Mouse (Mus musculus) frontal cortex, postnatal 25 days (tissue): ENCODE data around the gene Foxred2.

Experiments used
- DNase-seq, 2 experiments: peaks; one replicate each; pipeline ENCODE4 v3.0.0; 2022; ENCODE audit warnings: low spot score in 2 of 2

The Foxred2 gene

DNA sequence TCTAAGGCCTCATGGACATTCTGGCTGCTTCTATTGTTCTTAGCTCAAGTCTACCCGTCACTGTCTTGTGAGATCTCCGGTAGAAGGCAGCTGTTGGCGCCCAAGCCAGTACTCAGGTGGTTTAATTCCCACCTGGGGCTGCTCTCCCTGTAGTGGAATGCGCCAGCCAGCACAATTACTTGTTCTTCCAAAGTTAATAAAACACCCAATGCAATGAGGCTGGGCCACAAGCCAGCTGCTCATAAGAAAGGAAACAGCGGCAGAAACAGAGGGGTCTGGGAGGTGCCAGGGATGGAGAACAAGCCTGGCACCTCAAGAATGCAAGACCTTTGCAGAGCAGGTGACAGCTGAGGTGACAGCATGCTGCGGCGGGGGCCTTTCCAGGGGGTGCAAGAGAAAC, 7.5 kb downstream of the Foxred2 start:
- DNase-seq = no peak

DNA sequence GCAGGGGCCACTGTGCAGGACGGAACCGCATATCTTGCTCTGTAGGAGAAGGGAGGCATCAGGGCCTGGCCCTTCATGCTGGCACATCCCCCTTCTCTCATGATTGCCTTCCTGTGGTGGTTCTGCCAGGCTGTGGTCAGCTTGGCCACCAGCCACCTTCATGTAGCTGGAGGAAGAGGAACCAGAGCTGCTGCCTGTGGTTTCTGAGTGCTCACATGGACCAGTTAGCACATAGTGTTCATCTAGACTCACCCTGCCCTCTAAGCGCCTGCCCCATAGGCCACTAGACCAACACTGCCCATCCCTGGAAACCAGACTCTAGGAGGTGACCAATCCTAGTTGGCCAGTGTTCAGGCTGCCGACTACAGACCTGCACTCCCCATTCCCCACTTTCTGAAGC, 10.8 kb downstream of the Foxred2 start:
- DNase-seq = no peak

DNA sequence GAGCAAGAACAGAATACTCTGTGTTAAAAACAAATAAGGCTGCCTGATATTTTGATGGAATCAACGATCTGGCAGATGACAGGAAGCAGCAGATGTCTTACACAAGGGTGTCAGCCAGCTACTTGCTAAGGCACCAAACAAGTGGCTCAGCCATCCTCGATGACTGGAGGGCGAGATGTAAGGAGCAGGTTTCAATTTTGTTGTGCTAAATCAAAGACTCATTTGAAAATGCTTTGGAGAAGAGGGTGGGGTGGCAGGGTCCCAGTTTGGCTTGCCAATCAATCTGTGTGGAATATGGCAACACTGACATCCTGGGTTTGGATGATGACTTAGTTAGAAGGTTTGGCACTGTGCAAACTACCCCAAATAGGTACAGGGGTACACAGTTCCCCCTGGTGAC, 15.0 kb downstream of the Foxred2 start:
- no peak for DNase-seq

DNA sequence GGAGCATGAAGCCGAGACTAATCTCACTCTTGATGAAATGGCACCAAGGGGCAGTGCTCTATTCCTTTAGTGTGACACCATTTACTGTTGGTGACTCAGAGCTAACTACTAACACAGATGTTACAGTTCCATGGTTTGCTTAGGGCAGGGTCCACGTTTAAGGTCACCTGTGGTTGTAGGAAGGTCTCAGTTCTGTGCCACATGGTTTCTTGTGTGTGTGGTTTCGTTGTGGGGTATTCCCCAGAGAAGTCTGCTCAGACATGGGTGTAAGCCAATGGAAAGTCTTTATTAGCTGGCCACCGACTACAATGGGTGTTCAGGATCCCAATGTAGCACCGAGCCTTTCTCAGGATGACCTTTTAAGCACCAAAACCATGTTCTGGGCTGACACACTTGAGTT, 18.0 kb downstream of the Foxred2 start:
- DNase-seq = no peak

DNA sequence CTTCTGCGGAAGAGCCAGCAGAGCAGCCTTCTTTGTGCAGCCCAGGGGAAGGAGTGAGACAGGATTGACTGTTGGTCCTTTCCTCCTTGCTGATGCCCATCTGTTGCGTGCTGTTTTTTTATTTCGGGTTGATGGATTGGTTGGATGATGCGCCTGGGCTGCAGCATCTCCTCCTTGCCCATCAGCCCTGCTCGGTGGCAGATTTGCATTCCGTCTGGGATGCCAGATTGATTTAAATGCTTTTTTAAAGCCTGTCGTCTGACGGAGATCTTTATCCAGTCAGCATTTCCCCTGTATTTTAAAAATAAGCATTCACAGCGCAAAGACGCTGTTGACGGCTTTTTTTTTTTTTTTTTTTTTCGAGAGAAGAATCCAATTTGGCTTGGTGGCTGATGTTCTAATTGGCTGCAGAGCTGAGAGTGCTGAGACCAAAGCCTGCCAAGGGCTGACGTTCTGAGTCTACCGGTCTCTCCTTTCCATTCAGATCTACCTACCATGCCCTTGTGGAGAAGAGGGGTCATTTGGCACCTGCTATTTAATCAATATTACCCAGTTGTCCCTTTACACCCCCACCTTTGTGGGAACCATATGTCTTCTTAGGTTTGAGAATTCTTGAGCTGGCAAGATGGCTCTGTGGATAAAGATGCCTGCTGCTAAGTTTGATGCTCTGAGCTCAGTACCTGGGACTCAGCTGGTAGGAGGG, 20.7 kb downstream of the Foxred2 start:
- peak in 1 of 2 experiments; percentile 26 for DNase-seq

DNA sequence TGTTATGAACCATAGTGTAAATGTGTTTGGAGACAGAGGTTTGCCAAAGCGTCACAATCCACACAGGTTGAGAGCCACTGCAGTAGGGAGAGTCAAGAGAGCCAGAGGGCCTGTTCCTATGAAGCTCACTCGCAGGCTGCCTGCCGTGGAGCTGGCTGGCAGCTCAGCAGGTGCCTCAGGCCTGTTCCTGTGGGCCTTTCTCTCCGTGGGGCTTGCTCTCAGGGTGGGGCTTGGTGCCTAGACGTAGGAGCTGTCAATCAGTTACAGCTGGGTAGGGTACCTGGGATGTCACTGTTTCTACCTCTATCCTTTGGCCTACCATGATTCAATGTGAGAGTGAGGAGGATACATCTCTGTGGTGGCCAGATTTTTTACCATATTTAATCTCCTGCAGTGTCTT, 21.6 kb downstream of the Foxred2 start:
- no peak for DNase-seq

DNA sequence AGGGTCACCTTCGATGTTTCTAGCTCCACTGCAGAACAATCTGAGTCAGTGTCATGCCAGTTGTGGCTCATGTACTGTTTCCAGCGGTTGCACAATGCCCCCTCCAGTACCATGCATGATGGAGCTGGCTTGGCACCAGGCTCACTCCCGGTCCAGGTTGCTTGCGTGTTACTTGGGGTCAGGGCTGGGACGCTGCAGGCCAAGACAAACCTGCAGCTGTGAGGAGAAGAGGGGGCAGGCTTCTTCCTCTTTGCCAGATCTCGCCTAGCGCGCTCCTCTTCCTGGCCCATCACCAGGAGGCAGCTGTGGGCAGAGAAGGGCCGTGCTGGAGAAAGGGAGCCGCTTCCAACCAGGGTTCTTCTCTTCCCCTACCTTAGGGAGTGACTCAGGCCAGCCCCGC, 22.2 kb downstream of the Foxred2 start:
- DNase-seq = no peak

DNA sequence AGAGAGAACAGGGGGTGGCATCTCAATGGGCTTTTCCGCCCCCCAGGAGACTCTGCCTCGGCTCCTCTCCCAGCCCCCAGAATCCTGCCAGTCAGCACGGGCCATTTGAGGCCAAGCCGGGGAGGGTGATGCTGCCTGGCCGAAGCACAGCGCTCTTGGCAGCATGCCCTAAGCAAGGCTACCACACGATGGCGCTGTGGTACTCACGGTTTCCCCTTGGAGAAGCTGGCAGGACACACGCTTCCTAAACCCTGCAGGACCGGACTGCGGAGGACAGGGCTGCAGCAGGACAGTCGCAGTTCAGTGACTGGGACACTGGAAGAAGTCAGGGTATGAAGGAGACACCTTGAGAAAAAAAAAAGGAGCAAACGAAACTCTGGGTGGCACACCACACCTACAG, 22.8 kb downstream of the Foxred2 start:
- peak; percentile 99 to 100 for DNase-seq

DNA sequence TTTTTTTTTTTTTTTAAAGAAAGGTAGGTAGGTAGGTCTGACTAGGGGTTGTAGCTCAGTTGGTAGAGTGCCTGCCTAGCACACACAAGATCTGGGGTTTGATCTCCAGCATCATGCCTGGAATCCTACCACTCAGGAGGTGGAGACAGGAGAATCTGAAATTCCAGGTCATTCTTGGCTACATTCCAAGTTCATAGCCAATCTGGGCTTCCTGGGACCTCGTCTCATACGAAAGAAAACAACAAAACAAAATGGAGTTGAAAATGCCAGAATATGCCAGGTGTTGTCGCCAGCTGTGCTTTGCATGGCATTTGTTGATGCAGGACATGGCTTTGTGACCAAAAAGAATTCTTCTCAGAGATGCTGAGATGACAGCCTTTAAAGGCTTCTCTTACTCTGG, 23.3 kb downstream of the Foxred2 start:
- DNase-seq = no peak

DNA sequence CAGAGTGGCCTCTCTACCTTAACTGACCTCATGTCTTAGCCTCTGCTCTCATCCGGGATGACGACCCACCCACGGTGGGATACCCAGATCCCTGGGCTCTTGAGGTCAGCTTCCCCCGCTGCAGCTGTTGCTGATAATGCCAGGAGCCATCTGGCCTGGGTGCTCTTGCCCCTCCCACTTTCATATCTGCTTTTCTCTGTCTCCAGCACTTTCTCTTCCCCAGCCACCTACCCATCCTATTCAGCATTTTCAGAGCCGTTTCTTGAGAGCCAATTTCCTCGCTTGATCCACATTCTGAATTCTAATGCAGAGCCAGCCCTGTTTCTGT, 24.9 kb downstream of the Foxred2 start:
- DNase-seq = no peak

DNA sequence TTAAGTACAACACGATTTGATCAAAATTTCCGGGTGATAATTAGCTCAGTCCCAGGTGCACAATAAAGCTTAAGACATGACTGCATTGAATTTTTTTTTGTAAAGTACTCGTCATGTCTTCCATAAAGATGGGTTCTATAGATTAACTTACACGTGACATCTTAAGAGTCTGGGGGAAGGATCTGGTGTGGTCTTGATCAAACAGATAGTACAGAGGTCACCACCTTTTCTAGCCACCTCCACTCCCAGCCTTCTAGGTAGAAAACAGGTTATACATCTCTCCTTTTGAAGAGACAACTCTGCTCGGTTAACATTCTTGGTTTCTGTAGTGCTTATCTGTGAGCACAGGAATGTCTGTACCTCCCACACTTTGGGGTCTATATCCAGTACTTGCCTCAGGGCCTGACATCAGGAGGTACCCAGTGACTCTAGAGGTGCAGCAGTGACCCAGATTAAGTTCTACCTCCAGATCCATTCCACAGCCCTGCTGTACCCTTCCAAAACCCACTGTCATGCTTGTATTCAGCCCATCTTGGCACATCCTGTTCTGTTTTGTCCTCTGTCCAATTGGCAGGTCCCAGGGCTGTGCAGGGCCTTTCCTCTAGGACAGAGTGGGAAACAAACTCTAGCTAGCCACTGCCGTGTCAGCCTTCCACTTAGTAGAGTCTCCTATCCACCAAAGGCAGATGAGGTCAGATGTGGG, 25.4 kb downstream of the Foxred2 start:
- no peak for DNase-seq

DNA sequence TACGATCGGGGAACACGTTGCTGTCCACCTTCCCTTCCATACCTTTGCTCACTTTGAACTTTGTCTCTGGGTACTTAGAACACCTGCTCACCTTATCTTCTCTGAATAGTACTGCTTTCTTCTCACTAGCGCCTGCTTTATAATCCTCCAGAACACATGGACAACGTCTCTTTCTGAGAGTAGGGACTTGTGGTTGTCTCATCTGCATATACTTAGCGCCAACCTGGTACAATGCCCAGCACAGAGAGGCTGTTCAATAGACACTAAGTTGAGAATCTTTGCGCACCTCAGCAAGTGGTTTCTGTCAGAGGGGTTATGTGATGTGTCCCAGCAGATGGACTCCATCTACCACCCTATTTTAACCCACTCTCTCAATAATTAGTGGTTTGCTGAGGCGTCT, 26.7 kb downstream of the Foxred2 start:
- DNase-seq = no peak

DNA sequence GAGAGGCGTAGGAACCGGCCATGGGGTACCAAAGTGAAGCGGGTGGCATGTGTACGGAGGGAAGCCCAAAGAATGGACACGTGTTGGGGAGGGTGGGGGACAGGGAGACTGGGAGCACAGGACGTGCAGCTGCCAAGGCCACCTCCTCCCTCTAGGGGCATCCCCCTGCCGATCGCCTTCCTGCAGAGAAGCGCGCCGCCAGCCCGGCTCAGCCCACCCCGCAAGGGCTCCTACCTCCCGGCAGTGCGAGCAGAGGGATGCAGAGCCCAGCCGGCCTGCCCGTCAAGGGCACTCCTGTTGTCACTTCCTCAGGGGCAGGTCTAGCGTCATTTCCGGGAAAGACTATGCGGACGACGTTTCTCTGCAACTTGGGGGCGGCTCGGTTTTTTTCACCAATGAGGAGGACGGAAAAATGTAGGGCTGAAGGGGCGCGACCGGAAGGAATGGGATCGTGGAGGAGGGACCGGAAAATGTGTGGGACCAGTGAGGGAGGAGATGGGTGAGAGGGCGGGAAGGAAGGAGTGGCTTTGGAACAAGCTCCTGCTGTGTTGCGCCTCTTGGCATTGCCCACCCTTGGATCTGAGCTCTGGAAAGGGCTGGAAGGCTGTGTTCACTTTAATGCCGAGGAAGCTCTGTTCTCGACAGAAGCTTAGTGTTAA, 27.7 kb downstream of the Foxred2 start, which contains the start of gene Txn2:
Gene Txn2 (minus strand): TSS at position 334 of the 659 bp plus-strand sequence.
- peak; percentile 82 to 93 for DNase-seq

DNA sequence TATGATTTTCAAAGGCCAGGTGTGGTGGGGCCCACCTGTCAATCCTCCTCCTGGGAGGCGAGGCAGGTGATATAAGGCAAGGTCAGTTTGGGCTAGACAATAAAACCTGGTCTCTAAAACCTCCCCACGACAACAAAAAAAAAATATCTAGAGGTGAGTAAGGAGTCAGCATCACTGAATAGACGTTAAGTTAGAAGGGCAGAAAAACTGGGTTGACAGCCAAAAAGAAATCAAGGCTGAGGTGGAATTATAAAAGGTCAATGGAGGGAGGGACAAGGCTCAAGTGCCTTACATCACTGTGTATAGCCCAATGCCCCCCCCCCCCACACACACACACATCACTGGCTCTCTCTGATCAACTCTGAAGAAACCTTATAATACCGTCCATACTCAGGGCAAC, 28.4 kb downstream of the Foxred2 start:
- no peak for DNase-seq

DNA sequence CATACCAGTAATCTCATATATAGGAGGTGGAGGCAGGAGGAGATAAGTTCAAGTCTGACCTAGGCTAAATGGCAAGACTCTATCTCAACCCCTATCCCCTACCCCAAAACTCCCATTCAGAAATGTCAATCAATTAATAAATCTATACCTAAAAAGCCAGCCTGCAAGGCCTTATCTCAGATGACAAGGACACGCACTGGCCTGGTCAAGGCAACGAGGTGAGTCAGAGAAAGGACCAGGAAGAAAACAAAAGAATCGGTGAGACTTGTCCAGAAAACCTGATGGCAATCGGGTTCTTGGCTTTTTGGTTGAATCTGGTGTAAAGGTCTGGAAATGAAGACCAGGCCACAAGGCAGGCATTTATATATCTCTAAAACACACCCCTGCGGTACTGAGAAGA, 29.6 kb downstream of the Foxred2 start:
- no peak for DNase-seq

DNA sequence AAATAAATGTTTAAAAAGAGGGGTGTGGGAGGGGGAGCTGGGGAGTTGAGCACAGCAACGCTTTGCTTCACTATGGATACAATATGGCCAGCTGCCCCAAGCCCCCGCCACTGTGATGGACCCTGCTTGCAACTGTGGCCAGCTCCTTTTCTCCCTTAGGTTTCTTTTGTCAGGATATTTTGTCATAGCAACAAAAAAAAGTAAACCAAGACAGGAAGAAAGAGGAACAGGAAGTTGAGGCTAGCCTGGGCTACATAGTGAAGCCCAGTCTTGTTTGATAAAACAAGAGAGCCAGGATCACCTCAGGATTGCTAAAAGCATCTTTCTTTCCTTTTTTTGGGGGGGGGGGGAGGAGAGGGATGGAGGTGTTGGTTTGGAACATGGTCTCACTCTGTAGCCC, 31.3 kb downstream of the Foxred2 start:
- no peak for DNase-seq

DNA sequence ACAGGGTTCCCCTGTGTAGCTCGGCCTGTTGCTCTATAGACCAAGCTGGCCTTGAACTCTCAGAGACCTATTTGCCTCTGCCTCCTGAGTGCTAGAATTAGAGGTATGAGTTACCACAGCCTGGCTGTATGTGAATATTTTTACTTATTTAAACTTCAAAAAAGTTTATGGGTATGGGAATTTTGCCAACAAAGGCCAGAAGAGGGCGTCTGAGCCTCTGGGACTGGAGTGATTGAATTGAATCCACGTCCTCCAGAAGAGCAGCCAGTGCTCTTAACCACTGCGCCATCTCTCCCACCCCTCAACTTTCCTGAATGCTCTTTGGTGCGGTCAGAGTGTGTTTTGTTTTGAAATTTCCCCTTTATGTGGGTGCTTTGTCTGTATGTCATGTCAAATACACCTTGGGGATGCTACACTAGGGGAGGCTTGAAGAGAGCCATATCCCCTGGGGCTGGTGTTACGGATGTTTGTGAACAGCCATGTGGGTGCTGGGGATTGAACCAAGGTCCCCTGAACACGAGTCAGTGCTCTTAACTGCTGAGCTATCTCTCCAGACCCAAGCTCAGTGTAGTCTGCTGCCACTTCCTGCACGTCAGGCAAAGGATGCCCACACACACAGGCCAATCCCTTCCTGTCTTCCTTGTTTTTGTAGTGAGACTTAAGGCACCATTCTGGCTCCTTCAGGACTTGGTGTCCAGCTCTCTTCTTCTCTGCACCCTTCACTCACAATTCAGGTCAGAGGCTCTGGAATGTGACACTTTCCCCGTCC, 33.1 kb downstream of the Foxred2 start:
- DNase-seq = no peak

DNA sequence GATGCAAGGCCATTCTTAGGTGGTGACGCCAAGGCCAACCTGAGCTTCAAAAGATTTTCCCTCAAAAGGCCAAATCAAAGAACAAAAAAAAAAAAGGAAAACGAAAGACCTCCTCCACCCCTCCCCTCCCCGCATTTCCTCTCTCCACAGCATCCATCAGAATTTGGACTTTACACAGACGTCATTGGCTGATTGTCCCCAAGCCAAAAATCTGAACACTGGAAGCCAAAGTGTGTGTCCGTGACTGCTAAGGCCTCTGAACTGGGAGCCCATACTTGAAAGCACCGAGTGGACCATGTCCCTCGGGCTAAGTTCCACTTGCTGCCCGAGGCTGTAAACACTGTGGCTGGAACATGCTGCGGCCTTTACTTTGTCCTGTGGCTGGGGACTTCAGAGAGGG, 33.8 kb downstream of the Foxred2 start:
- no peak for DNase-seq

DNA sequence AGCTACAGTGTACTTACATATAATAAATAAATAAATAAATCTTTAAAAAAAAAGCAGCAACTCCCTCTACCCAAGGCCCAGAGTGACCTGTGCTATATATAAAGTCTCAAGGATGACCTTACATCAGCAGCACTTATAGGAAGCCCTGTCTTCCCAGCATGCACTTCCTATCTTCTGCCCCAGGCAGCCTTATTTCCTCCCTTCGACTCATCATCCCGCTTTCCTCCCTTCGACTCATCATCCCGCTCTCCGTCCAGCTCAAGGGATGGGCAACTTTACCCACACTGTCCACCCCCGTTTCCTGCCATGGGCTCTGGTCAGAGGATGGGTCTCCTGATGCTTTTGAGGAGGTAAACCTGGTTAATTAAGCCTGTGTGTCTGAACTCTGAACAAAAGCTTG, 34.9 kb downstream of the Foxred2 start:
- no peak for DNase-seq

DNA sequence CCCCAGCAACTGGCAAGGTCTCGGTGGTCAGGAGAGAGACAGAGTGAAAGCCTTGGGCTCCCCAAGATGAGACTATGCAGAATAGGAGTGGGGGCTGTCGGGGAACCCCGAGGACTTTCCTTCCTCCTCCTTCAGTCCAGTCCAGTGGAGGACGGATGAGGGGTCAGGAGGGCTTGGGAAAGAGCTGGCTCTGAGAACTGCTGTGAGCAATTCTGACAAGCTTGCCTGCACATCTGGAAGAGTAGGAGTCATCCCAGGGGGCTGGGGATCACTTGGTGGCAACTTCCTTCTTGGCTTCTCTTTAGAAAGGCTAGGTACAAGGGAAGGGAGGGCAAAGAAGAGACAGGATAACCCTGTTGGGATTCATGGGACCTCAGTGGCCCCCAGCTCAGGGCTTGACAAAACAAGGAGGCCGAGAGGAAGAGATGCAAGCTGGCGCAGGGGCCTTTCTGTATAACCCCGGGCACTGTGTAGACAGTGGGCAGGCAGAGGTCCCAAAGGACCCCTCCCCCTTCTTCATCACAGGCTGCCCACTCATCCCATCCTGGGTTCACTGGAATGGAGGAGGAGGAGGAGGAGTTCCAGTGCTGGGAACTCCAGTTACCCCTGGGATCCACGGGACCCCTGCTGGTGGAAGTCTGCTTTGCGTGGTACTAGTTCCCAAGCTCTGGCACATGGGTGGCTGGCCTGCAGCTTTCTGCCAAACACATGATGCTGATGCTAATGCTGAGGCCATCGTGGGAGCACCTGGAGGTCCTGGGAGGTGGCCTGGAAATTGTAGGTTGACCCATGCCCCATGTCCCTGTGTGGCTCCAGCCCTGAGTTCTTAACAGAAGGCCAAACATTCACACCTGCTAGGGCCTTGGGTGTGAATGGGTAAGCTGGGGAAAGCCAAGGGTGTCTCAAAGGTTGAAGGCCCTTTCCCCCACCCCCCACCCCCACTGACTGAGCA, 35.7 kb downstream of the Foxred2 start:
- DNase-seq = no peak

DNA sequence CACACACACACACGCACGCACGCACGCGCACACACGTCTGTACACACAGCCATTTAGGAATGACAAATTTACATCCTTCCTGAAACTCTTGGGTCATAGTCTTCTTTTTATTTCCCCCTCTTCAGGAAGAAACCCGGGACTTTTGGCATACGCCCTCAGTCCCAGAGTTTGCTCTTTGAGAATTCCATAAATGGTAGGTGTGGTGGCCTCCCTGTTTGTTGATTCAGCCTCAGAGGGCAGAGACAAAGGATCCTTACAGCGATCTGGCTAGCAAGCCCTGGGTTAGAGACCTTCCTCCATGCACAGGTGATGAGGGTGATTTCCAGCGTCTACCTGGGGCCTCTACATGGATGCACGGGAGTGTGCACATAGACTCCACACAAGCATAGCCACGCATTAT, 37.1 kb downstream of the Foxred2 start:
- DNase-seq = no peak
